Mouse (Mus musculus) lung, adult 2 months (tissue): ENCODE measurements at regions not wholly inside any gene's neighbourhood (a gene's known extent, or its start where the extent isn't known, plus 50 kb on each side); places are given as distances from the start of the nearest gene placed in this dataset.

Experiments used
- DNase-seq: peaks from one replicate; pipeline ENCODE4 v3.0.0; 2022
- H3K4me1 ChIP-seq: fragments of 200-500 bp; 2 replicates; pipeline ENCODE4 v1.6.1; 2011; ENCODE audit warnings: low read length; ENCODE audit not compliant: control insufficient read depth, insufficient read depth
- H3K4me3 ChIP-seq: fragments of 200-500 bp; replicated peaks from 2 replicates; pipeline ENCODE3; 2011; ENCODE audit warnings: low read depth, mild to moderate bottlenecking, control low read depth, low read length; ENCODE audit errors: extremely low read depth
- CTCF ChIP-seq: fragments of 200-500 bp; IDR thresholded peaks from 2 replicates; pipeline ENCODE4 v1.5.1; 2011; ENCODE audit warnings: mild to moderate bottlenecking, low read length, control low read depth; ENCODE audit not compliant: insufficient read depth
- POLR2A ChIP-seq: fragments of 200-500 bp; IDR thresholded peaks from 2 replicates; pipeline ENCODE4 v1.6.1; 2011; ENCODE audit warnings: low read depth, mild to moderate bottlenecking, control low read depth, low read length, borderline replicate concordance; ENCODE audit errors: extremely low read depth
- WGBS: fragments of 180-500 bp; shearing (Covaris S2); methylation state at CpG from one replicate; pipeline ENCODE4 v1.1.7; 2018; 5-methylcytosine and 5-hydroxymethylcytosine counted together

DNA sequence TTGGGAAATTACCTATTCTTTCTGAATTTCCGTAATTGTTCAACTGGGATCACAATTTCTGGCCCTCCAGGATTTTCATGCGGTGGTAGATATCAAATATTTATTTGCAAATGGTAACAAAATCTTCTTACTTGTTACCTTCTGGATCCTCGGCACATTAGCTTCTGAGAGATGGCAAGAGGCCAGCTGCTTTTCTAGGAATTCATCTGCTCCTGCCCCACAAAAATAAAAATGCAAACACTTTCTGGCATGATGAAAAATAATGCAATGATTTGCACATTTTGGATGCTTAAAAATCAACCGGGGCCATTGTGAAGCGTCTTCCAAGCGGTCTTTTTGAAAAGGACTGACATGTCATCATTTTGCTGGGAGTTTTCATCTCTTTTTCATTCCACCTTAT is 258.9 kb downstream of the Tmem38b start:
- no peaks in the 10 kb centered on the region for H3K4me1 ChIP-seq
- no peak for TF ChIP-seq POLR2A
- no peak for TF ChIP-seq CTCF
- no peak overlapping the region for H3K4me3 ChIP-seq
- DNase-seq, result no peak
- WGBS, result 87% methylated on average over 6 of the region's 6 CpGs

GRCm38 (mm10) chr4:54094285-54094997 is 268.6 kb downstream of the Tmem38b start:
- 53% methylated on average over 7 of the region's 7 CpGs for WGBS
- TF ChIP-seq CTCF, result no peak
- TF ChIP-seq POLR2A, result no peak
- no peak for DNase-seq
- H3K4me3 ChIP-seq, result no peak overlapping the region
- no peaks in the 10 kb centered on the region for H3K4me1 ChIP-seq

DNA sequence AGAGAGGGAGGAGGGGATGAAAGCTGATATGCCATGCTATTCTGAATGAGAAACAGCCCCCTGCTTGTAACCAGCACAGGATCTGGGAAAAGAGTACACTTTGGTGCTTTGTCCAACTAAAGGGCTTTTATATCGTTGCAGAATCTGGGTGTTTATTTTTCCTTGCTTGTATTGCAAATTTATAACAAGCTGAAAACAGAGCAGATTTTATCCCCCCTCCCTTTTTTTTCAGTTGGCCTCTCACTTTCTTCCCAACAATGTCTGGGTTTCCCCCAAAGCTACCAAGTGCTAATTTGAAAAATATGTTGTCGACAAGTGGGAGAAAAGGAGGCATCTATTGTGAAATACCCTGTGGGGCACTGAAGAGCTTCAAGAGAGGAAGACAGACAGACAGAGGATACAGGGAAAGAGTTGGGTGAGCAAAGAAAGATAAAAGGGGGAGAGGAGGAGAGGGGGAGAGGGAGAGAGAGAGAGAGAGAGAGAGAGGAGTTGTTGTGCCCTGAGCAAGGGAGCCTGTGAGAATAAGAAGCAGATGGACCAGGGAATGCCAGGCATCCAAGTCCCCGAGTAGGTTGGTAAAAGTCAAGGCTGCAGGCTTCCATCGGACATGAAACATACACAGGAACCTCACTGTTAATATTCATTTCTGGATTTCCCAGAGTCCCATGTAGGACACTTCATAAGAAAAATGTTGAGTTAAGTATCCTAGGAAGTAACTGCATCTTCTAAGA is 269.5 kb downstream of the Tmem38b start:
- no peak for DNase-seq
- WGBS, result 49% methylated on average over 4 of the region's 4 CpGs
- Histone ChIP-seq H3K4me1 (no peaks in the 10 kb centered on the region), H3K4me3 (no peak overlapping the region)
- TF ChIP-seq POLR2A, result no peak
- no peak for TF ChIP-seq CTCF

DNA sequence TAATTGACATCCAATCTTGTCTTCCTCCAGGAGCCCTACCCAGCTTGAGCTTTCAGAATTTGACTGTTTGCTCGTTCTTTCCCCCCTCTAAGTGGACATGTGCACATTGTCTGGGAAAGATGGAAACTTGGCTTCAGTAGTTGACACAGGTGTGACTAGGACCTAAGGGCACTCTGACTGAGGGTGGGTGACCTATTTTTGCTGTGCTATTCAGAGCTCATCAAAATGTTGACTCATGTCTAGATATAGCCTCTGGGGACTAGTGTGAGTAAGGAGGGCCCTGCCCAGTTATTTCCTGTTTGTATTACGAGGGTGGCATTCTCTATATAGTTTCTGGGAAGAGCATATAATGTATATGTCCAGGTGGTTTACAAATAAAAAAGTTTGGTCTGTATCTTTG is 271.7 kb downstream of the Tmem38b start:
- no peak for TF ChIP-seq CTCF
- no peak for TF ChIP-seq POLR2A
- DNase-seq, result no peak
- Histone ChIP-seq H3K4me1 (no peaks in the 10 kb centered on the region), H3K4me3 (no peak overlapping the region)
- WGBS, result 54% methylated on average over 2 of the region's 2 CpGs

GRCm38 (mm10) chr4:54100282-54100681 is 274.4 kb downstream of the Tmem38b start:
- TF ChIP-seq CTCF (no peak), POLR2A (no peak)
- no peak for DNase-seq
- H3K4me1 ChIP-seq, result no peaks in the 10 kb centered on the region
- H3K4me3 ChIP-seq, result no peak overlapping the region

DNA sequence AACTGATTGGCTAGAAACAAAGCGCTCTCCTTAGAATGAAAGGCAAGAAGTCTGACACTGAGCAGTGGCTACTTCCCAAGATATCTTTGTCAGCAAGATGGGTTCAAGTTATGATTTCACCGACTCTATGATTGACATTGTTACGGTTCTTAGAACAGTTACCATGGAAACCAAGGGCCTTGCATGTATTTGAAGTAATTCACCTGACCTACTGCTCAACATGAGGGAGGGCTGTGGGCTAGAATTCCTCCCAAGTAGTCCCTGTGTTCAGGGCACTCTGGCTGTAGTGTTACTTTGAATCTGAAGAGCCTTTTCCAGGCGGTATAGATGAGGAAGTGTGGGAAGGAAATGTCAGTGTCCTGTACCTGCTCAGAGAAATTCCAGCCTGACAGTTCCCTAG is 281.1 kb downstream of the Tmem38b start:
- whole genome bisulfite sequencing, result 65% methylated on average over 4 of the region's 4 CpGs
- Histone ChIP-seq H3K4me3 (no peak overlapping the region), H3K4me1 (no peaks in the 10 kb centered on the region)
- TF ChIP-seq POLR2A (no peak), CTCF (no peak)
- no peak for DNase-seq

DNA sequence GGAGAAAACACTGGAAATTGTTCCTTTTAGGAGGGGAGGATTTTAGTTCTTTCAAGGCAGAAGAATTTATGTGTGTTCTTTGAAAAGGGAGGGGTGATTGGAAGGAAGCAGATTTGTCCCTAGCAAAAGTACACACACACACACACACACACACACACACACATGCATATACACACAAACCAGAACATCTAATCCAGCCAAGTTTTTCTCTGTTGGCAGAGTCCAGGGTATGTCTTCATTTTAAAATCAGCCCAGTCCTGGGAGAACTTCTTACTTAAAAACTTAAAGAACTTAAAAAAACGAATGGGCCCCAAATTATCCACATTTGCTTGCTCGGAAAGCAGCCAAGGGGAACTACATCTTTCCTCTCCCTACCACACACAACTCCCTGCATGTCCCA is 290.5 kb downstream of the Tmem38b start:
- no peak for DNase-seq
- no peak overlapping the region for H3K4me3 ChIP-seq
- WGBS, result 47% methylated on average over 2 of the region's 2 CpGs
- no peaks in the 10 kb centered on the region for H3K4me1 ChIP-seq
- no peak for TF ChIP-seq CTCF
- no peak for TF ChIP-seq POLR2A

DNA sequence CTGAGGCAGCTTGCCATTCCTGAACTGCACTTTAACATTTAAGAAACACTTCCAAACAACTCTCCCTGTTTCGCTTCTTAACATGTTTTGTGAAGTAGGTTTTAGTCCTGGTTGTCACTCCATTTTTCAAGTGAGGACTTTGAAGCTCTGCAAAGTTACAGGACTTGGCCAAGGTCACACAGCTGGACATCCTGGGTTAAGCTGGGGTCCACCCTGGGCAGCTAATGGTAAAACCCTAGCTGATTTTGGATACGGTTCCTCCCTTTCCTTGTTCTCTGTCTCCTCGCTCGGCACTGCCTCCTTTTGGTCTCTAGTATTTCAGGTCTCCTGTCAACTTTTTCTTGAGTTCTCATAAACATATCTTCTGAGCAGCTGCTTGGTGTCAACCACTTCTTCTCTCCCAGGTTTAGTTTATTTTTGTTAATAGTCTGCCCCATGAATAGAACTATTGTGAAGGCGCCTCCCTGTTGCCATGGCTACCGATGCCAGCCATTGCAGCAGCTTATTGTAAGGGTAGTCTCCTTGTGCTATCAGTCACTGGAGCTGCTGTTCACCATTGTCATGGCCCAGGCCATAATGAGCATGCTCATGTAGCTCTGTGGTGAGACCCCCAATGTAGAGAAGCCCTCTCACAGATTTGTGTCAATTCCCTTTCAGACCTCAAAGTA is 292.5 kb downstream of the Tmem38b start:
- no peak for DNase-seq
- WGBS, result 77% methylated on average over 6 of the region's 6 CpGs
- no peak for TF ChIP-seq POLR2A
- no peak for TF ChIP-seq CTCF
- no peak overlapping the region for H3K4me3 ChIP-seq
- H3K4me1 ChIP-seq, result no peaks in the 10 kb centered on the region

GRCm38 (mm10) chr4:54128717-54129698 is 303.2 kb downstream of the Tmem38b start:
- 47% methylated on average over 8 of the region's 8 CpGs for WGBS
- Histone ChIP-seq H3K4me3 (no peak overlapping the region), H3K4me1 (no peaks in the 10 kb centered on the region)
- no peak for TF ChIP-seq POLR2A
- TF ChIP-seq CTCF, result no peak
- DNase-seq, result no peak
